Mouse (Mus musculus) myocyte (in vitro differentiated cells): Measurements from ENCODE around the gene Tmem88. TPM values are rescaled to one million over a fixed set of nuclear protein-coding genes. Genes with fewer than 3 reads are reported as not detected.

Source experiments
- H3K27me3 ChIP-seq: one replicate; pipeline ENCODE4 v1.6.1; 2011; ENCODE audit not compliant: control insufficient read depth, insufficient read depth, insufficient read length
- H3K36me3 ChIP-seq: one replicate; pipeline ENCODE4 v1.6.1; 2011; ENCODE audit not compliant: control insufficient read depth, insufficient read depth
- H3K4me2 ChIP-seq: one replicate; pipeline ENCODE4 v1.6.1; 2011; ENCODE audit warnings: low read depth, control low read depth
- H3K4me3 ChIP-seq: one replicate; pipeline ENCODE4 v1.5.1; 2011; ENCODE audit warnings: mild to moderate bottlenecking, control low read depth, moderate library complexity
- H3K79me2 ChIP-seq: one replicate; pipeline ENCODE4 v1.6.1; 2011; ENCODE audit not compliant: control insufficient read depth, insufficient read depth
- H3ac ChIP-seq: one replicate; pipeline ENCODE4 v1.6.1; 2011; ENCODE audit not compliant: control insufficient read depth, insufficient read length
- CEBPB ChIP-seq: IDR thresholded peaks from 2 replicates; pipeline ENCODE4 v1.6.1; 2011; ENCODE audit warnings: mild to moderate bottlenecking, moderate library complexity; ENCODE audit not compliant: poor library complexity, insufficient read depth, severe bottlenecking
- E2F4 ChIP-seq: IDR thresholded peaks from one replicate; pipeline ENCODE4 v1.6.1; 2011; ENCODE audit warnings: mild to moderate bottlenecking, control low read depth, moderate library complexity; ENCODE audit not compliant: insufficient read depth
- MAX ChIP-seq: IDR thresholded peaks from one replicate; pipeline ENCODE4 v1.6.1; 2011; ENCODE audit warnings: low read depth, mild to moderate bottlenecking, control low read depth
- MYOD1 ChIP-seq, 3 experiments: IDR thresholded peaks; one replicate each; pipeline ENCODE4 v1.6.1; 2011; ENCODE audit warnings: control low read depth in 2 of 3, low read depth in 2 of 3, mild to moderate bottlenecking in 2 of 3, moderate library complexity in 1 of 3; ENCODE audit not compliant: insufficient read length in 2 of 3, control insufficient read depth in 1 of 3
- MYOG ChIP-seq, 3 experiments: IDR thresholded peaks; one replicate each; pipeline ENCODE4 v1.6.1; 2011; ENCODE audit warnings: control low read depth in 2 of 3, low read depth in 2 of 3, mild to moderate bottlenecking in 2 of 3; ENCODE audit not compliant: insufficient read length in 2 of 3, control insufficient read depth in 1 of 3, insufficient read depth in 1 of 3
- POLR2A ChIP-seq: IDR thresholded peaks from one replicate; pipeline ENCODE4 v1.6.1; 2011; ENCODE audit warnings: low read depth, mild to moderate bottlenecking, control low read depth, moderate library complexity; ENCODE audit not compliant: insufficient read length
- POLR2AphosphoS2 ChIP-seq: IDR thresholded peaks from one replicate; pipeline ENCODE4 v1.6.1; 2011; ENCODE audit warnings: low read depth, control low read depth; ENCODE audit not compliant: insufficient read length
- REST ChIP-seq: IDR thresholded peaks from one replicate; pipeline ENCODE4 v1.6.1; 2011; ENCODE audit warnings: mild to moderate bottlenecking, control low read depth, moderate library complexity; ENCODE audit not compliant: insufficient read depth, insufficient read length
- SRF ChIP-seq: IDR thresholded peaks from one replicate; pipeline ENCODE4 v1.6.1; 2011; ENCODE audit warnings: low read depth; ENCODE audit not compliant: control insufficient read depth, insufficient read length
- TCF12 ChIP-seq: IDR thresholded peaks from one replicate; pipeline ENCODE4 v1.6.1; 2011; ENCODE audit warnings: mild to moderate bottlenecking, control low read depth; ENCODE audit not compliant: poor library complexity, insufficient read depth, severe bottlenecking
- TCF3 ChIP-seq: IDR thresholded peaks from one replicate; pipeline ENCODE4 v1.6.1; 2011; ENCODE audit warnings: low read depth, control low read depth; ENCODE audit not compliant: insufficient read length
- USF1 ChIP-seq: IDR thresholded peaks from one replicate; pipeline ENCODE4 v1.6.1; 2011; ENCODE audit warnings: low read depth, mild to moderate bottlenecking, control low read depth, moderate library complexity
- polyA plus RNA-seq: library from polyadenylated mRNA; unstranded; fragments of >200 nt; fragmentation: generic; extraction: Trizol; gene quantifications from one replicate; pipeline ENCODE4 v1.2.1, GENCODE M21; 2012; ENCODE audit warnings: missing spikeins

Gene Tmem88
- polyA plus RNA-seq, 1 experiment, result 0.16 TPM

DNA sequence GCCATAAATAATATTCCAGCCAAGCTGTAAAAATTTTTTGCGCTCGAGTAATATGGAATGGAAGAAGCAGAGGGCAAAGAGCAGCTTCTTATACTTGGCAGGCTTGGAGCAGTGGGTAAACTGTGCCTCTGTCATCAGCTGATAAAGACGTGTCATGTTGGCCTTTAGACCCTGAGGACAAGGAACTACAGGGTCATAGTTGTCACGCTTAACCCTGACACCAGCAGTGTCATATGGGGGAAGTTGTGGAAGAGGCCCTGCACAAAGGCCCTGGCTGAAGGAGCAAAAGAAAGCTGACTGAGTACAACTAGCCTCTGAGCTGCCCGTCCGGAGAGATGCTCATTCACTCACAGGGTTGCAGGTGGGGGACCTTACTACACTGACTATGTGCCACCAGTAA lies 25.9 kb upstream of the Tmem88 start:
- Histone ChIP-seq H3K79me2 (no peaks in the 10 kb centered on the region), H3K27me3 (peaks cover 17% of the 10 kb centered on the region), H3ac (no peak overlapping the region), H3K4me3 (no peak overlapping the region), H3K4me2 (no peak overlapping the region), H3K36me3 (no peaks in the 10 kb centered on the region)
- TF ChIP-seq CEBPB (no peak), POLR2A (no peak), REST (no peak), MAX (no peak), MYOD1 (IDR thresholded peaks at IDR 0.05; ENCODE audit: control insufficient read depth in 1 of 3, insufficient read length in 2 of 3, low read depth in 2 of 3) (no peak), SRF (no peak), TCF12 (no peak), POLR2AphosphoS2 (no peak), MYOG (IDR thresholded peaks at IDR 0.05; ENCODE audit: control insufficient read depth in 1 of 3, insufficient read depth in 1 of 3, insufficient read length in 2 of 3, low read depth in 2 of 3) (no peak), USF1 (no peak), TCF3 (no peak), E2F4 (no peak)

DNA sequence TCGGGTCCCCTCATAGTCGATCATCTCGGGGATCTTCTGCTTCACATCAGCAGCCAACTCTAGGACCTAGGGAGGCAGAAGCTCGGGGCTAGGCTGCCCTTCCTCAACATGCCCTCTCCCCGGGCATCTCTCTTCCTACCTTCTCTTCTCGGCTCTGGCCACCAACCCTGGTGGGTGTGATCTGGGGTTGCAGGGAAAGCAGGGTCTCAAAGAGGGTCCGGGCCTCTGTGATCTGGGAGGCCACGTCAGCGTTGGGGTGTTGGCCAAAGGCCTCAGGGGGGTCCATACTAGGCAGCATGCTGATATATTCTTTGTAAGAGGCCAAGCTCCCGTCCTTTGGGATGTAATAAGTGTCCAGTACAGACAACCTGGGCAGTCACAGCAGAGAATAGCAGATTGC lies 24.8 kb upstream of the Tmem88 start:
- H3K79me2 ChIP-seq, result no peaks in the 10 kb centered on the region
- H3ac ChIP-seq, result no peak overlapping the region
- H3K4me2 ChIP-seq, result no peak overlapping the region
- H3K4me3 ChIP-seq, result no peak overlapping the region
- no peaks in the 10 kb centered on the region for H3K36me3 ChIP-seq
- peaks cover 17% of the 10 kb centered on the region for H3K27me3 ChIP-seq
- no peak for TF ChIP-seq CEBPB
- no peak for TF ChIP-seq REST
- TF ChIP-seq MAX, result no peak

DNA sequence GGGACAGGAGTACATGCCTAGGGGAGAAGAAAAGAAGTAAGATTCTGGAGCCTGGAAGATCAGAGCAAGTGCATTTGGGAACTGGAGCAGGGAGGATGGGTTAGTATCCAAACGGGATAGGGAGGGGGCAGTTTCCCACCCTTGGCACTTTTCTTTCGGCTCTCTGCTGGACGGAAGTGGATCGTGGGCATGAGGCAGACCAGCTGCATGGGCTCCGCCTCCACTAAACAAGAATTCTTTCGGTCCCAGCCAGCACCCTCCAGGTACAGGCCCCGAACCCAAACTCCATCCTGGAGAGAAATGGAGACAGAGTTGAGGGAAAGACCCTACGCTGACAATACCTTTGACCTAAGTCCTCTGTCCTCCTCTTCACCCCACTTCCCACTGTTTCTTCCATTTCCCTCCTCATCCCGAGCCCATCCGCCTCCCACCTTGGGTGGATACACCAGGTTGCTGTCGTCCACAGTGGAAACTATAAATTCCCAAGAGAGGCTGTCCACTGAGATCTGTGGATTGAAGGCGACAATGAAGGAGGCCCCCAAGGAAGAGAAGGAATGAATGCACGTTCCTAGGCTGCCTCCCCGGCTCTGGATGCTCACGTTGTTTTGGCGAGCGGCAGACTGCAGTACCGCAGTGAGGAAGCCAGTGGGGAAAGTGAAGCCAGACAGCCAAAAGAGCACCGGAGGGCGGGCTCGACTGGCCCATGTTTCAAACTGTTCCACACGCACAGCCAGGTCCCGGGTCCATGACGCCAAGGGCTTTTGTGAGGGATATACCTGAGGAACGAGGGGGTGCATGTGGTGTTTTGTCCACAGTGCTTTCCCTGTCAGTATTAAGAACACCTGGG lies 23.3 kb upstream of the Tmem88 start:
- TF ChIP-seq USF1 (no peak), MAX (no peak), TCF12 (no peak), REST (no peak), TCF3 (no peak)
- no peak overlapping the region for H3ac ChIP-seq
- H3K36me3 ChIP-seq, result no peaks in the 10 kb centered on the region
- no peaks in the 10 kb centered on the region for H3K79me2 ChIP-seq
- no peak overlapping the region for H3K4me2 ChIP-seq
- no peak overlapping the region for H3K4me3 ChIP-seq
- peaks cover 17% of the 10 kb centered on the region for H3K27me3 ChIP-seq

DNA sequence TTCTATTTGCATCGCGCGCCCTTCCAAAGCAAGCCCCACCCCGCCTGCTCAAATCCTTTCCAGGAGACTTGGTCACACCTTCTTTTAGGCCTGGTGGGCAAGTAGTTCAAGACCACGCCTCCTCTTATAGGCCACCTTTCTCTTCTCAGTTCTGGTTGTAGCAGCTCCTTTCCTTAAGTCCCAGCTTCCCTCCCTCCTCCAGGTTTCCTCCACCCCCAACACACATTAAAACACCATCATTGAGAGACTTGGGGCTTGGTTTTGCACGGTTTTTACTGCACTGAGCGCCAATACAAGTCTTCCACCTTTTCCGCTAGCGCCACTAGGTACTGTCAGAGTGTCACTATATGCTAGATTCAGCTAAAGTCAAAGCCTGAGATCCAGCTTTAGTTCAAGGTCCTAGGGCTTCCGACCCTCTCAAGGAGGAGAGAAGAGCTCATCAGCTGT lies 22.5 kb upstream of the Tmem88 start:
- Histone ChIP-seq H3ac (no peak overlapping the region), H3K79me2 (no peaks in the 10 kb centered on the region), H3K4me3 (peak overlapping the region; percentile 100), H3K36me3 (no peaks in the 10 kb centered on the region), H3K4me2 (peak overlapping the region; percentile 99), H3K27me3 (peaks cover 17% of the 10 kb centered on the region)
- TF ChIP-seq POLR2A, result no peak
- no peak for TF ChIP-seq CEBPB
- TF ChIP-seq MYOG (IDR thresholded peaks at IDR 0.05; ENCODE audit: control insufficient read depth in 1 of 3, insufficient read depth in 1 of 3, insufficient read length in 2 of 3, low read depth in 2 of 3), result no peak
- no peak for TF ChIP-seq REST
- no peak for TF ChIP-seq SRF
- no peak for TF ChIP-seq MAX
- TF ChIP-seq USF1, result no peak
- no peak for TF ChIP-seq TCF3
- no peak for TF ChIP-seq POLR2AphosphoS2
- TF ChIP-seq E2F4, result no peak
- TF ChIP-seq TCF12, result no peak
- TF ChIP-seq MYOD1 (IDR thresholded peaks at IDR 0.05; ENCODE audit: control insufficient read depth in 1 of 3, insufficient read length in 2 of 3, low read depth in 2 of 3), result no peak

GRCm38 (mm10) chr11:69419813-69420553 lies 21.9 kb upstream of the Tmem88 start:
- no peaks in the 10 kb centered on the region for H3K79me2 ChIP-seq

More at GRCm38 (mm10) chr11:69419813-69420553, 21.9 kb upstream of the Tmem88 start:
- no peak overlapping the region for H3ac ChIP-seq
- no peak for TF ChIP-seq REST
- no peak for TF ChIP-seq SRF
- no peak for TF ChIP-seq TCF3
- TF ChIP-seq TCF12, result no peak
- TF ChIP-seq POLR2AphosphoS2, result peak; percentile 61
- peak overlapping the region; percentile 100 for H3K4me3 ChIP-seq
- H3K4me2 ChIP-seq, result peak overlapping the region; percentile 99
- no peaks in the 10 kb centered on the region for H3K36me3 ChIP-seq
- peaks cover 17% of the 10 kb centered on the region for H3K27me3 ChIP-seq
